Mouse (Mus musculus): ENCODE data around the gene Slc44a1. TPM values are rescaled to one million over a fixed set of nuclear protein-coding genes. Genes with fewer than 3 reads are reported as not detected.

Slc44a1 gene
- polyA plus RNA-seq, 1 experiment: 69.4 TPM

GRCm38 (mm10) chr4:53446216-53446615, 6.0 kb downstream of the Slc44a1 start:
- no peak overlapping the region for H3K4me3 ChIP-seq (ENCODE audit: insufficient read depth, low read length)
- no peak overlapping the region for H3K27ac ChIP-seq (ENCODE audit: insufficient read depth, low read depth, low read length)
- TF ChIP-seq POLR2A (IDR thresholded peaks at IDR 0.05; ENCODE audit: borderline replicate concordance, low read depth, low read length) (no peak), CTCF (IDR thresholded peaks at IDR 0.05; ENCODE audit: low read depth, low read length) (no peak)
- H3K4me1 ChIP-seq (ENCODE audit: control insufficient read depth, insufficient read depth, low read length): peaks cover 23% of the 10 kb centered on the region

GRCm38 (mm10) chr4:53447773-53448172, 7.6 kb downstream of the Slc44a1 start:
- TF ChIP-seq POLR2A (IDR thresholded peaks at IDR 0.05; ENCODE audit: borderline replicate concordance, low read depth, low read length) (no peak), CTCF (IDR thresholded peaks at IDR 0.05; ENCODE audit: low read depth, low read length) (no peak)
- Histone ChIP-seq H3K4me1 (ENCODE audit: control insufficient read depth, insufficient read depth, low read length) (peaks cover 23% of the 10 kb centered on the region), H3K4me3 (ENCODE audit: insufficient read depth, low read length) (no peak overlapping the region), H3K27ac (ENCODE audit: insufficient read depth, low read depth, low read length) (no peak overlapping the region)

- Histone ChIP-seq H3K27ac (ENCODE audit: insufficient read depth, low read depth, low read length) (no peak overlapping the region), H3K4me3 (ENCODE audit: insufficient read depth, low read length) (no peak overlapping the region), H3K4me1 (ENCODE audit: control insufficient read depth, insufficient read depth, low read length) (peaks cover 14% of the 10 kb centered on the region)
- no peak for TF ChIP-seq POLR2A (IDR thresholded peaks at IDR 0.05; ENCODE audit: borderline replicate concordance, low read depth, low read length)
- no peak for TF ChIP-seq CTCF (IDR thresholded peaks at IDR 0.05; ENCODE audit: low read depth, low read length)
Measured at GRCm38 (mm10) chr4:53450736-53451135, 10.5 kb downstream of the Slc44a1 start.

- TF ChIP-seq CTCF (IDR thresholded peaks at IDR 0.05; ENCODE audit: low read depth, low read length): no peak; the same call in 1 of the 2 replicates
- no peak for TF ChIP-seq POLR2A (IDR thresholded peaks at IDR 0.05; ENCODE audit: borderline replicate concordance, low read depth, low read length)
- H3K27ac ChIP-seq (ENCODE audit: insufficient read depth, low read depth, low read length): no peak overlapping the region
- peaks cover 6% of the 10 kb centered on the region for H3K4me1 ChIP-seq (ENCODE audit: control insufficient read depth, insufficient read depth, low read length)
- H3K4me3 ChIP-seq (ENCODE audit: insufficient read depth, low read length): no peak overlapping the region
Measured at GRCm38 (mm10) chr4:53451887-53452286, 11.7 kb downstream of the Slc44a1 start.

- TF ChIP-seq CTCF (IDR thresholded peaks at IDR 0.05; ENCODE audit: low read depth, low read length) (no peak), POLR2A (IDR thresholded peaks at IDR 0.05; ENCODE audit: borderline replicate concordance, low read depth, low read length) (no peak)
- no peak overlapping the region for H3K27ac ChIP-seq (ENCODE audit: insufficient read depth, low read depth, low read length)
- H3K4me1 ChIP-seq (ENCODE audit: control insufficient read depth, insufficient read depth, low read length): peaks cover 4% of the 10 kb centered on the region
- H3K4me3 ChIP-seq (ENCODE audit: insufficient read depth, low read length): no peak overlapping the region
Measured at GRCm38 (mm10) chr4:53452457-53452856, 12.2 kb downstream of the Slc44a1 start.

GRCm38 (mm10) chr4:53452976-53453889, 13.0 kb downstream of the Slc44a1 start:
- no peak overlapping the region for H3K27ac ChIP-seq (ENCODE audit: insufficient read depth, low read depth, low read length)
- no peak for TF ChIP-seq POLR2A (IDR thresholded peaks at IDR 0.05; ENCODE audit: borderline replicate concordance, low read depth, low read length)
- TF ChIP-seq CTCF (IDR thresholded peaks at IDR 0.05; ENCODE audit: low read depth, low read length): no peak
- no peak overlapping the region for H3K4me3 ChIP-seq (ENCODE audit: insufficient read depth, low read length)
- H3K4me1 ChIP-seq (ENCODE audit: control insufficient read depth, insufficient read depth, low read length): peaks cover 4% of the 10 kb centered on the region

GRCm38 (mm10) chr4:53455885-53456284, 15.7 kb downstream of the Slc44a1 start:
- Histone ChIP-seq H3K27ac (ENCODE audit: insufficient read depth, low read depth, low read length) (no peak overlapping the region), H3K4me3 (ENCODE audit: insufficient read depth, low read length) (no peak overlapping the region), H3K4me1 (ENCODE audit: control insufficient read depth, insufficient read depth, low read length) (peaks cover 12% of the 10 kb centered on the region)
- TF ChIP-seq CTCF (IDR thresholded peaks at IDR 0.05; ENCODE audit: low read depth, low read length) (no peak), POLR2A (IDR thresholded peaks at IDR 0.05; ENCODE audit: borderline replicate concordance, low read depth, low read length) (no peak)

GRCm38 (mm10) chr4:53456570-53456969, 16.4 kb downstream of the Slc44a1 start:
- Histone ChIP-seq H3K4me1 (ENCODE audit: control insufficient read depth, insufficient read depth, low read length) (peaks cover 12% of the 10 kb centered on the region), H3K4me3 (ENCODE audit: insufficient read depth, low read length) (no peak overlapping the region), H3K27ac (ENCODE audit: insufficient read depth, low read depth, low read length) (no peak overlapping the region)
- TF ChIP-seq CTCF (IDR thresholded peaks at IDR 0.05; ENCODE audit: low read depth, low read length): no peak
- no peak for TF ChIP-seq POLR2A (IDR thresholded peaks at IDR 0.05; ENCODE audit: borderline replicate concordance, low read depth, low read length)

- TF ChIP-seq CTCF (IDR thresholded peaks at IDR 0.05; ENCODE audit: low read depth, low read length) (no peak), POLR2A (IDR thresholded peaks at IDR 0.05; ENCODE audit: borderline replicate concordance, low read depth, low read length) (no peak)
- H3K4me3 ChIP-seq (ENCODE audit: insufficient read depth, low read length): no peak overlapping the region
- peaks cover 8% of the 10 kb centered on the region for H3K4me1 ChIP-seq (ENCODE audit: control insufficient read depth, insufficient read depth, low read length)
- no peak overlapping the region for H3K27ac ChIP-seq (ENCODE audit: insufficient read depth, low read depth, low read length)
Measured at GRCm38 (mm10) chr4:53458503-53458902, 18.3 kb downstream of the Slc44a1 start.

GRCm38 (mm10) chr4:53459697-53460096, 19.5 kb downstream of the Slc44a1 start:
- TF ChIP-seq POLR2A (IDR thresholded peaks at IDR 0.05; ENCODE audit: borderline replicate concordance, low read depth, low read length): no peak
- Histone ChIP-seq H3K27ac (ENCODE audit: insufficient read depth, low read depth, low read length) (no peak overlapping the region), H3K4me1 (ENCODE audit: control insufficient read depth, insufficient read depth, low read length) (peaks cover 12% of the 10 kb centered on the region), H3K4me3 (ENCODE audit: insufficient read depth, low read length) (no peak overlapping the region)
